Mouse (Mus musculus): ENCODE measurements at regions not wholly inside any gene's neighbourhood (a gene's known extent, or its start where the extent isn't known, plus 50 kb on each side); places are given as distances from the start of the nearest gene placed in this dataset.

- Histone ChIP-seq H3K27ac (replicated peaks) (no peak overlapping the region), H3K4me2 (no peak overlapping the region), H3K4me1 (replicated peaks) (no peaks in the 10 kb centered on the region), H3K27me3 (no peaks in the 10 kb centered on the region), H3K9me3 (replicated peaks) (no peaks in the 10 kb centered on the region), H3K36me3 (replicated peaks) (no peaks in the 10 kb centered on the region), H3K9ac (no peak overlapping the region), H3K4me3 (replicated peaks) (no peak overlapping the region)
- no peak for ATAC-seq (ENCODE audit: insufficient read depth)
- 78% methylated on average over 5 of the region's 5 CpGs for WGBS (ENCODE audit: insufficient replicate concordance)
Measured at GRCm38 (mm10) chr12:7878761-7879160, 98.7 kb upstream of the Apob start.

DNA sequence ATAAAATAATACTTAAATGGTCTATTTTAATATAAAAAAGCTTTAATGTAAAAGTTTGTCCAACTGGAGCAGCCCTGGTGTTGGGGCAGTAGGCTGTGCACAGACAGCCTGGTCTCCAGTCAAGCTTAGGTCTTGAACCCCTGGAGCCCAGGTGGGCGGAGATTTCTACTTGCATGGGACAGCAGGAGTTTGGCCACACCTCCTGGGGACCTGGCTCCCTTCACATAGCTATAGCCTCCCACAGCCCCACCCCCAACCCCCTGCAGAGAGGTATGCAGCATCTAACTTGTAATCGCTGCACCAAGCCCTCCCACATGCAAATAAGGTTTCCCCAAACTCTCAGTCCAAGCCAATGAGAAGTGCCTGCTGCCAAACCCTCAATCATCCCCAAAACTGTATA is 81.3 kb upstream of the Apob start:
- no peak for ATAC-seq (ENCODE audit: insufficient read depth)
- Histone ChIP-seq H3K4me3 (replicated peaks) (no peak overlapping the region), H3K4me1 (replicated peaks) (no peaks in the 10 kb centered on the region), H3K27ac (replicated peaks) (no peak overlapping the region), H3K9ac (no peak overlapping the region), H3K27me3 (no peaks in the 10 kb centered on the region), H3K9me3 (replicated peaks) (no peaks in the 10 kb centered on the region), H3K4me2 (no peak overlapping the region), H3K36me3 (replicated peaks) (no peaks in the 10 kb centered on the region)
- 49% methylated on average over 2 of the region's 2 CpGs for WGBS (ENCODE audit: insufficient replicate concordance)

GRCm38 (mm10) chr12:7905329-7905728 is 72.1 kb upstream of the Apob start:
- no peaks in the 10 kb centered on the region for H3K36me3 ChIP-seq (replicated peaks)
- no peak overlapping the region for H3K4me3 ChIP-seq (replicated peaks)
- 46% methylated on average over 2 of the region's 2 CpGs for WGBS (ENCODE audit: insufficient replicate concordance)
- H3K9me3 ChIP-seq (replicated peaks): no peaks in the 10 kb centered on the region
- no peak overlapping the region for H3K27ac ChIP-seq (replicated peaks)
- no peaks in the 10 kb centered on the region; the same call in 1 of the 2 replicates for H3K4me1 ChIP-seq (replicated peaks)
- no peak overlapping the region for H3K4me2 ChIP-seq
- H3K27me3 ChIP-seq: no peaks in the 10 kb centered on the region
- H3K9ac ChIP-seq: no peak overlapping the region
- no peak for ATAC-seq (ENCODE audit: insufficient read depth)

GRCm38 (mm10) chr12:7906831-7907230 is 70.6 kb upstream of the Apob start:
- ATAC-seq (ENCODE audit: insufficient read depth): no peak
- no peak overlapping the region for H3K4me3 ChIP-seq (replicated peaks)
- WGBS (ENCODE audit: insufficient replicate concordance): 35% methylated on average over 2 of the region's 2 CpGs
- no peak overlapping the region for H3K27ac ChIP-seq (replicated peaks)
- H3K27me3 ChIP-seq: no peaks in the 10 kb centered on the region
- no peak overlapping the region for H3K4me2 ChIP-seq
- H3K9me3 ChIP-seq (replicated peaks): no peaks in the 10 kb centered on the region
- no peaks in the 10 kb centered on the region; the same call in 1 of the 2 replicates for H3K4me1 ChIP-seq (replicated peaks)
- H3K36me3 ChIP-seq (replicated peaks): no peaks in the 10 kb centered on the region
- no peak overlapping the region for H3K9ac ChIP-seq

GRCm38 (mm10) chr12:7909746-7910360 is 67.6 kb upstream of the Apob start:
- WGBS (ENCODE audit: insufficient replicate concordance): 52% methylated on average over 9 of the region's 9 CpGs
- Histone ChIP-seq H3K9ac (no peak overlapping the region), H3K4me1 (replicated peaks) (no peaks in the 10 kb centered on the region; the same call in 1 of the 2 replicates), H3K27ac (replicated peaks) (no peak overlapping the region), H3K9me3 (replicated peaks) (no peaks in the 10 kb centered on the region), H3K4me2 (no peak overlapping the region), H3K36me3 (replicated peaks) (no peaks in the 10 kb centered on the region), H3K27me3 (no peaks in the 10 kb centered on the region), H3K4me3 (replicated peaks) (no peak overlapping the region)
- ATAC-seq (ENCODE audit: insufficient read depth): no peak

DNA sequence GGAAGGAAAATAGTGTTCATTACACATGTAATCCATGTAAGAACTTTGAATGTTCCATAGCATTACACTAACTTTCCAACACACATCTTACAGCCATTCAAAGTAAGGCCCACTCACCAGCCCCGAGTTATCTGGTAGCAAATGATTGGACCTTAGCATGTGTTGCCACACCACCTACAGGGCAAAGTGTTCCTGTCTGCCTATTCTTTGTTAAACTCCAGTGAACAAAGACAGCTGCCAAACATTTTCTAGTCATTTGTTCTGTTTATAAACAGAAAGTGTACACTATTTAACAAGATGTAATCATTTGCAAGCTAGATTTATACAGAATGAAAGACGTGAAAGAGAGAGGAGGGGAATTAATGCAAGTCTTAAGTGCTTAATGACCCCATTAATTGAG is 66.9 kb upstream of the Apob start:
- ATAC-seq (ENCODE audit: insufficient read depth): no peak
- Histone ChIP-seq H3K9ac (no peak overlapping the region), H3K4me1 (replicated peaks) (no peaks in the 10 kb centered on the region; the same call in 1 of the 2 replicates), H3K27me3 (no peaks in the 10 kb centered on the region), H3K36me3 (replicated peaks) (no peaks in the 10 kb centered on the region), H3K27ac (replicated peaks) (no peak overlapping the region), H3K4me3 (replicated peaks) (no peak overlapping the region), H3K9me3 (replicated peaks) (no peaks in the 10 kb centered on the region), H3K4me2 (no peak overlapping the region)
- WGBS (ENCODE audit: insufficient replicate concordance): 43% methylated on average over 2 of the region's 2 CpGs

DNA sequence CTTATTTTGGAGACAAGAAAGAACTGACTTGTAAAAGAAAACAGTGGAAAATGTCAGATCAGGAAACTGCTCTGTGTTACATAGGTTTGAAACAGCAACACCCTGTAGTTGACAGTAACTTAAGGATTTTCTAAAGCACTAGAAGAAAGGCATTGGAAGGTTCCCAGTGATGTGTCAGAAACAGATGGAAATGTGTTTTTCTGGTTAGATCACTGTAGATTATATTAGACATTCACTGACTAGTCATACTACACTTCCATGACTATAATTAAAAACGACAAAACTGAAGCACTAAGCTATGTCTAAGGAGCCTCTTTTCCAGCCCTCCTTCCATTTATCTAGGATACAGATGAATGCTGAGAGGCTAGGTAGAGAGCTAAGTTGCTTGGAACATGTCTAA is 59.1 kb upstream of the Apob start:
- no peaks in the 10 kb centered on the region for H3K9me3 ChIP-seq (replicated peaks)
- H3K4me2 ChIP-seq: no peak overlapping the region
- ATAC-seq (ENCODE audit: insufficient read depth): no peak
- H3K9ac ChIP-seq: no peak overlapping the region
- no peaks in the 10 kb centered on the region for H3K36me3 ChIP-seq (replicated peaks)
- H3K27ac ChIP-seq (replicated peaks): no peak overlapping the region
- no peak overlapping the region for H3K4me3 ChIP-seq (replicated peaks)
- H3K27me3 ChIP-seq: no peaks in the 10 kb centered on the region
- H3K4me1 ChIP-seq (replicated peaks): 0 out of 2 replicates have a peak, but pooled peaks cover 5% of the 10 kb centered on the region
- WGBS (ENCODE audit: insufficient replicate concordance): 31% methylated on average over 1 of the region's 1 CpGs

- Histone ChIP-seq H3K9ac (no peak overlapping the region), H3K4me1 (replicated peaks) (0 out of 2 replicates have a peak, but pooled peaks cover 5% of the 10 kb centered on the region), H3K27me3 (no peaks in the 10 kb centered on the region), H3K4me2 (no peak overlapping the region), H3K4me3 (replicated peaks) (no peak overlapping the region), H3K27ac (replicated peaks) (no peak overlapping the region), H3K36me3 (replicated peaks) (no peaks in the 10 kb centered on the region), H3K9me3 (replicated peaks) (no peaks in the 10 kb centered on the region)
- ATAC-seq (ENCODE audit: insufficient read depth): no peak
- 53% methylated on average over 4 of the region's 4 CpGs for whole genome bisulfite sequencing (ENCODE audit: insufficient replicate concordance)
Measured at GRCm38 (mm10) chr12:7918967-7919708, 58.3 kb upstream of the Apob start.

- Histone ChIP-seq H3K27me3 (no peaks in the 10 kb centered on the region), H3K9me3 (replicated peaks) (no peaks in the 10 kb centered on the region), H3K4me1 (replicated peaks) (0 out of 2 replicates have a peak, but pooled peaks cover 5% of the 10 kb centered on the region), H3K27ac (replicated peaks) (peak overlapping the region; percentile 45; the same call in 1 of the 2 replicates), H3K4me3 (replicated peaks) (no peak overlapping the region), H3K36me3 (replicated peaks) (no peaks in the 10 kb centered on the region), H3K4me2 (no peak overlapping the region; the same call in 1 of the 2 replicates), H3K9ac (no peak overlapping the region)
- 28% methylated on average over 2 of the region's 2 CpGs for WGBS (ENCODE audit: insufficient replicate concordance)
- ATAC-seq (ENCODE audit: insufficient read depth): peak; percentile 49
Measured at GRCm38 (mm10) chr12:7919709-7920324, 57.6 kb upstream of the Apob start.

- Histone ChIP-seq H3K4me2 (no peak overlapping the region), H3K9ac (no peak overlapping the region), H3K4me3 (replicated peaks) (no peak overlapping the region), H3K9me3 (replicated peaks) (no peaks in the 10 kb centered on the region), H3K36me3 (replicated peaks) (no peaks in the 10 kb centered on the region), H3K27ac (replicated peaks) (no peak overlapping the region), H3K4me1 (replicated peaks) (0 out of 2 replicates have a peak, but pooled peaks cover 5% of the 10 kb centered on the region), H3K27me3 (no peaks in the 10 kb centered on the region)
- no peak for ATAC-seq (ENCODE audit: insufficient read depth)
- 38% methylated on average over 1 of the region's 1 CpGs for WGBS (ENCODE audit: insufficient replicate concordance)
Measured at GRCm38 (mm10) chr12:7920888-7921287, 56.6 kb upstream of the Apob start.
